Mouse (Mus musculus) cortical plate, adult 2 months (tissue): ENCODE data around the gene Gper1. TPM values are rescaled to one million over a fixed set of nuclear protein-coding genes. Genes with fewer than 3 reads are reported as not detected.

Experiments used
- H3K27ac ChIP-seq: fragments of 200-500 bp; 2 replicates; pipeline ENCODE4 v1.5.1; 2012; ENCODE audit warnings: low read length, control low read depth, inconsistent platforms; ENCODE audit not compliant: insufficient read depth
- H3K4me1 ChIP-seq: fragments of 200-500 bp; 2 replicates; pipeline ENCODE4 v1.6.1; 2011; ENCODE audit warnings: low read length; ENCODE audit not compliant: control insufficient read depth, insufficient read depth
- H3K4me3 ChIP-seq: fragments of 200-500 bp; 2 replicates; pipeline ENCODE4 v1.5.1; 2011; ENCODE audit warnings: mild to moderate bottlenecking, low read length, control low read depth; ENCODE audit not compliant: insufficient read depth
- CTCF ChIP-seq: fragments of 200-500 bp; IDR thresholded peaks from 2 replicates; pipeline ENCODE4 v1.5.1; 2011; ENCODE audit warnings: mild to moderate bottlenecking, control low read depth, low read length; ENCODE audit not compliant: insufficient read depth; ENCODE audit errors: extremely low read depth
- POLR2A ChIP-seq: fragments of 200-500 bp; IDR thresholded peaks from 2 replicates; pipeline ENCODE4 v1.6.1; 2011; ENCODE audit warnings: mild to moderate bottlenecking, low read length, control low read depth; ENCODE audit not compliant: insufficient read depth; ENCODE audit errors: extremely low read depth
- polyA plus RNA-seq: library from polyadenylated mRNA; depleted of rRNA; stranded (reverse); fragments of >200 nt; gene quantifications from 2 replicates; pipeline ENCODE4 v1.2.3, GENCODE M21; 2012

The Gper1 gene
- polyA plus RNA-seq, 1 experiment, result 4.8 TPM

GRCm38 (mm10) chr5:139381586-139382513 is 41.1 kb upstream of the Gper1 start:
- H3K4me3 ChIP-seq, result peak overlapping the region; percentile 94
- peak overlapping the region; percentile 81 for H3K27ac ChIP-seq
- H3K4me1 ChIP-seq, result peaks cover 8% of the 10 kb centered on the region
- no peak for TF ChIP-seq POLR2A
- no peak for TF ChIP-seq CTCF

- no peak for TF ChIP-seq CTCF
- TF ChIP-seq POLR2A, result peak; percentile 70
- Histone ChIP-seq H3K4me1 (peaks cover 7% of the 10 kb centered on the region), H3K4me3 (0 out of 2 replicates have a peak overlapping the region, but pooled peaks have one; percentile 94), H3K27ac (peak overlapping the region; percentile 56)
Observed at GRCm38 (mm10) chr5:139382760-139383159, 40.2 kb upstream of the Gper1 start.

- Histone ChIP-seq H3K4me3 (no peak overlapping the region), H3K4me1 (peaks cover 7% of the 10 kb centered on the region), H3K27ac (peak overlapping the region; percentile 56)
- TF ChIP-seq POLR2A (no peak), CTCF (no peak)
Observed at GRCm38 (mm10) chr5:139383234-139383633, 39.7 kb upstream of the Gper1 start.

GRCm38 (mm10) chr5:139384531-139384930 is 38.4 kb upstream of the Gper1 start:
- Histone ChIP-seq H3K4me1 (peaks cover 16% of the 10 kb centered on the region), H3K27ac (no peak overlapping the region), H3K4me3 (no peak overlapping the region)
- no peak for TF ChIP-seq POLR2A
- TF ChIP-seq CTCF, result no peak

- Histone ChIP-seq H3K4me1 (peaks cover 20% of the 10 kb centered on the region), H3K4me3 (no peak overlapping the region), H3K27ac (no peak overlapping the region)
- TF ChIP-seq POLR2A (no peak), CTCF (no peak)
Observed at GRCm38 (mm10) chr5:139386047-139386446, 36.9 kb upstream of the Gper1 start.

- TF ChIP-seq CTCF (no peak), POLR2A (no peak)
- Histone ChIP-seq H3K4me3 (no peak overlapping the region), H3K27ac (0 out of 2 replicates have a peak overlapping the region, but pooled peaks have one; percentile 94), H3K4me1 (peaks cover 16% of the 10 kb centered on the region)
Observed at GRCm38 (mm10) chr5:139387329-139388194, 35.4 kb upstream of the Gper1 start.

- no peak for TF ChIP-seq CTCF
- no peak for TF ChIP-seq POLR2A
- Histone ChIP-seq H3K4me1 (peaks cover 16% of the 10 kb centered on the region), H3K4me3 (no peak overlapping the region), H3K27ac (peak overlapping the region; percentile 94; the same call in 1 of the 2 replicates)
Observed at GRCm38 (mm10) chr5:139388195-139388570, 34.8 kb upstream of the Gper1 start.

GRCm38 (mm10) chr5:139388694-139389675 is 34.0 kb upstream of the Gper1 start:
- Histone ChIP-seq H3K4me3 (no peak overlapping the region), H3K4me1 (peaks cover 16% of the 10 kb centered on the region), H3K27ac (peak overlapping the region; percentile 94)
- TF ChIP-seq CTCF (no peak), POLR2A (no peak)
